Mouse (Mus musculus): Measurements from ENCODE around the gene Mrps27. TPM values are rescaled to one million over a fixed set of nuclear protein-coding genes. Genes with fewer than 3 reads are reported as not detected.
A peak's percentile ranks its signal among the peaks of the same experiment; 100 is the strongest.

The Mrps27 gene
- polyA plus RNA-seq, 1 experiment from 2014 or later = 56.1 TPM

GRCm38 (mm10) chr13:99341504-99341903, 3.1 kb upstream of the Mrps27 start:
- no peak overlapping the region for H3K9ac ChIP-seq (ENCODE audit: low read length)
- H3K36me3 ChIP-seq (ENCODE audit: control insufficient read depth, insufficient read depth, low read length) = peaks cover 14% of the 10 kb centered on the region; the same call in 1 of the 2 replicates
- H3K4me2 ChIP-seq (ENCODE audit: low read depth, low read length) = no peak overlapping the region
- H3K27me3 ChIP-seq (ENCODE audit: control insufficient read depth, insufficient read depth, low read length) = no peaks in the 10 kb centered on the region
- no peaks in the 10 kb centered on the region for H3K9me3 ChIP-seq (replicated peaks; ENCODE audit: control insufficient read depth, low read length)
- WGBS = 96% methylated on average over 6 of the region's 6 CpGs
- ATAC-seq (ENCODE audit: insufficient read depth, low FRiP score) = no peak
- no peak overlapping the region for H3K27ac ChIP-seq (ENCODE audit: low read length)
- H3K4me3 ChIP-seq (replicated peaks; ENCODE audit: low read length) = no peak overlapping the region
- H3K4me1 ChIP-seq (ENCODE audit: control insufficient read depth, insufficient read depth, low read length) = peaks cover 10% of the 10 kb centered on the region

- 2% methylated on average over 30 of the region's 30 CpGs for WGBS
- Histone ChIP-seq H3K4me1 (ENCODE audit: control insufficient read depth, insufficient read depth, low read length) (peaks cover 10% of the 10 kb centered on the region), H3K9me3 (replicated peaks; ENCODE audit: control insufficient read depth, low read length) (no peaks in the 10 kb centered on the region), H3K27ac (ENCODE audit: low read length) (peak overlapping the region; percentile 91), H3K9ac (ENCODE audit: low read length) (peak overlapping the region; percentile 91), H3K36me3 (ENCODE audit: control insufficient read depth, insufficient read depth, low read length) (peaks cover 14% of the 10 kb centered on the region; the same call in 1 of the 2 replicates), H3K4me3 (replicated peaks; ENCODE audit: low read length) (peak overlapping the region; percentile 99), H3K27me3 (ENCODE audit: control insufficient read depth, insufficient read depth, low read length) (no peaks in the 10 kb centered on the region), H3K4me2 (ENCODE audit: low read depth, low read length) (peak overlapping the region; percentile 83)
- ATAC-seq (ENCODE audit: insufficient read depth, low FRiP score) = peak; percentile 76; the same call in 1 of the 2 replicates
These were observed 549 bp upstream of the Mrps27 start for GRCm38 (mm10) chr13:99343876-99344598.

GRCm38 (mm10) chr13:99350009-99350408, 5.4 kb downstream of the Mrps27 start:
- Histone ChIP-seq H3K4me2 (ENCODE audit: low read depth, low read length) (no peak overlapping the region), H3K27ac (ENCODE audit: low read length) (no peak overlapping the region), H3K27me3 (ENCODE audit: control insufficient read depth, insufficient read depth, low read length) (no peaks in the 10 kb centered on the region), H3K4me1 (ENCODE audit: control insufficient read depth, insufficient read depth, low read length) (peaks cover 6% of the 10 kb centered on the region; the same call in 1 of the 2 replicates), H3K4me3 (replicated peaks; ENCODE audit: low read length) (no peak overlapping the region), H3K36me3 (ENCODE audit: control insufficient read depth, insufficient read depth, low read length) (no peaks in the 10 kb centered on the region; the same call in 1 of the 2 replicates), H3K9ac (ENCODE audit: low read length) (no peak overlapping the region), H3K9me3 (replicated peaks; ENCODE audit: control insufficient read depth, low read length) (no peaks in the 10 kb centered on the region)
- ATAC-seq (ENCODE audit: insufficient read depth, low FRiP score) = no peak
- 88% methylated on average over 6 of the region's 6 CpGs for WGBS

GRCm38 (mm10) chr13:99351186-99351585, 6.6 kb downstream of the Mrps27 start:
- Histone ChIP-seq H3K4me2 (ENCODE audit: low read depth, low read length) (no peak overlapping the region), H3K4me3 (replicated peaks; ENCODE audit: low read length) (no peak overlapping the region), H3K9ac (ENCODE audit: low read length) (no peak overlapping the region), H3K9me3 (replicated peaks; ENCODE audit: control insufficient read depth, low read length) (no peaks in the 10 kb centered on the region), H3K27me3 (ENCODE audit: control insufficient read depth, insufficient read depth, low read length) (no peaks in the 10 kb centered on the region), H3K4me1 (ENCODE audit: control insufficient read depth, insufficient read depth, low read length) (0 out of 2 replicates have a peak, but pooled peaks cover 4% of the 10 kb centered on the region), H3K27ac (ENCODE audit: low read length) (no peak overlapping the region), H3K36me3 (ENCODE audit: control insufficient read depth, insufficient read depth, low read length) (no peaks in the 10 kb centered on the region; the same call in 1 of the 2 replicates)
- ATAC-seq (ENCODE audit: insufficient read depth, low FRiP score) = no peak
- WGBS = 56% methylated on average over 8 of the region's 8 CpGs

GRCm38 (mm10) chr13:99351596-99351995, 7.0 kb downstream of the Mrps27 start:
- Histone ChIP-seq H3K27me3 (ENCODE audit: control insufficient read depth, insufficient read depth, low read length) (no peaks in the 10 kb centered on the region), H3K9me3 (replicated peaks; ENCODE audit: control insufficient read depth, low read length) (no peaks in the 10 kb centered on the region), H3K9ac (ENCODE audit: low read length) (no peak overlapping the region), H3K36me3 (ENCODE audit: control insufficient read depth, insufficient read depth, low read length) (no peaks in the 10 kb centered on the region; the same call in 1 of the 2 replicates), H3K4me2 (ENCODE audit: low read depth, low read length) (no peak overlapping the region), H3K4me3 (replicated peaks; ENCODE audit: low read length) (no peak overlapping the region), H3K27ac (ENCODE audit: low read length) (no peak overlapping the region), H3K4me1 (ENCODE audit: control insufficient read depth, insufficient read depth, low read length) (0 out of 2 replicates have a peak, but pooled peaks cover 4% of the 10 kb centered on the region)
- WGBS = 76% methylated on average over 3 of the region's 3 CpGs
- ATAC-seq (ENCODE audit: insufficient read depth, low FRiP score) = no peak

GRCm38 (mm10) chr13:99352758-99353489, 8.3 kb downstream of the Mrps27 start:
- Histone ChIP-seq H3K9ac (ENCODE audit: low read length) (peak overlapping the region; percentile 70), H3K9me3 (replicated peaks; ENCODE audit: control insufficient read depth, low read length) (no peaks in the 10 kb centered on the region), H3K4me3 (replicated peaks; ENCODE audit: low read length) (peak overlapping the region; percentile 53), H3K4me1 (ENCODE audit: control insufficient read depth, insufficient read depth, low read length) (0 out of 2 replicates have a peak, but pooled peaks cover 4% of the 10 kb centered on the region), H3K4me2 (ENCODE audit: low read depth, low read length) (peak overlapping the region; percentile 66), H3K27me3 (ENCODE audit: control insufficient read depth, insufficient read depth, low read length) (no peaks in the 10 kb centered on the region), H3K36me3 (ENCODE audit: control insufficient read depth, insufficient read depth, low read length) (no peaks in the 10 kb centered on the region; the same call in 1 of the 2 replicates), H3K27ac (ENCODE audit: low read length) (peak overlapping the region; percentile 86)
- 11% methylated on average over 28 of the region's 28 CpGs for WGBS
- ATAC-seq (ENCODE audit: insufficient read depth, low FRiP score) = peak; percentile 100

- H3K36me3 ChIP-seq (ENCODE audit: control insufficient read depth, insufficient read depth, low read length) = no peaks in the 10 kb centered on the region; the same call in 1 of the 2 replicates
- 0 out of 2 replicates have a peak, but pooled peaks cover 4% of the 10 kb centered on the region for H3K4me1 ChIP-seq (ENCODE audit: control insufficient read depth, insufficient read depth, low read length)
- H3K9me3 ChIP-seq (replicated peaks; ENCODE audit: control insufficient read depth, low read length) = no peaks in the 10 kb centered on the region
- 5% methylated on average over 7 of the region's 7 CpGs for WGBS
- peak overlapping the region; percentile 53 for H3K4me3 ChIP-seq (replicated peaks; ENCODE audit: low read length)
- peak overlapping the region; percentile 70 for H3K9ac ChIP-seq (ENCODE audit: low read length)
- no peaks in the 10 kb centered on the region for H3K27me3 ChIP-seq (ENCODE audit: control insufficient read depth, insufficient read depth, low read length)
- peak overlapping the region; percentile 66 for H3K4me2 ChIP-seq (ENCODE audit: low read depth, low read length)
- peak overlapping the region; percentile 86 for H3K27ac ChIP-seq (ENCODE audit: low read length)
- no peak; the same call in 1 of the 2 replicates for ATAC-seq (ENCODE audit: insufficient read depth, low FRiP score)
These were observed 8.9 kb downstream of the Mrps27 start for GRCm38 (mm10) chr13:99353490-99353851.

GRCm38 (mm10) chr13:99355072-99355471, 10.5 kb downstream of the Mrps27 start:
- Histone ChIP-seq H3K36me3 (ENCODE audit: control insufficient read depth, insufficient read depth, low read length) (no peaks in the 10 kb centered on the region; the same call in 1 of the 2 replicates), H3K4me1 (ENCODE audit: control insufficient read depth, insufficient read depth, low read length) (0 out of 2 replicates have a peak, but pooled peaks cover 4% of the 10 kb centered on the region), H3K4me3 (replicated peaks; ENCODE audit: low read length) (no peak overlapping the region), H3K9ac (ENCODE audit: low read length) (peak overlapping the region; percentile 2; the same call in 1 of the 2 replicates), H3K27me3 (ENCODE audit: control insufficient read depth, insufficient read depth, low read length) (no peaks in the 10 kb centered on the region), H3K27ac (ENCODE audit: low read length) (peak overlapping the region; percentile 14; the same call in 1 of the 2 replicates), H3K4me2 (ENCODE audit: low read depth, low read length) (no peak overlapping the region), H3K9me3 (replicated peaks; ENCODE audit: control insufficient read depth, low read length) (no peaks in the 10 kb centered on the region)
- no peak for ATAC-seq (ENCODE audit: insufficient read depth, low FRiP score)
- 75% methylated on average over 6 of the region's 6 CpGs for WGBS

GRCm38 (mm10) chr13:99355861-99356260, 11.3 kb downstream of the Mrps27 start:
- Histone ChIP-seq H3K4me2 (ENCODE audit: low read depth, low read length) (no peak overlapping the region), H3K9me3 (replicated peaks; ENCODE audit: control insufficient read depth, low read length) (no peaks in the 10 kb centered on the region), H3K27ac (ENCODE audit: low read length) (peak overlapping the region; percentile 52; the same call in 1 of the 2 replicates), H3K36me3 (ENCODE audit: control insufficient read depth, insufficient read depth, low read length) (no peaks in the 10 kb centered on the region; the same call in 1 of the 2 replicates), H3K27me3 (ENCODE audit: control insufficient read depth, insufficient read depth, low read length) (no peaks in the 10 kb centered on the region), H3K4me3 (replicated peaks; ENCODE audit: low read length) (no peak overlapping the region), H3K4me1 (ENCODE audit: control insufficient read depth, insufficient read depth, low read length) (0 out of 2 replicates have a peak, but pooled peaks cover 4% of the 10 kb centered on the region), H3K9ac (ENCODE audit: low read length) (no peak overlapping the region)
- no peak for ATAC-seq (ENCODE audit: insufficient read depth, low FRiP score)
- 32% methylated on average over 7 of the region's 7 CpGs for WGBS

Data from stomach, embryonic 16.5 days (tissue).